Mouse (Mus musculus): Measurements from ENCODE around the gene Hist1h3d. TPM values are rescaled to one million over a fixed set of nuclear protein-coding genes. Genes with fewer than 3 reads are reported as not detected.
A peak's percentile ranks its signal among the peaks of the same experiment; 100 is the strongest.

Gene Hist1h3d
- polyA plus RNA-seq, 1 experiment from 2014 or later, result 1.4 TPM

DNA sequence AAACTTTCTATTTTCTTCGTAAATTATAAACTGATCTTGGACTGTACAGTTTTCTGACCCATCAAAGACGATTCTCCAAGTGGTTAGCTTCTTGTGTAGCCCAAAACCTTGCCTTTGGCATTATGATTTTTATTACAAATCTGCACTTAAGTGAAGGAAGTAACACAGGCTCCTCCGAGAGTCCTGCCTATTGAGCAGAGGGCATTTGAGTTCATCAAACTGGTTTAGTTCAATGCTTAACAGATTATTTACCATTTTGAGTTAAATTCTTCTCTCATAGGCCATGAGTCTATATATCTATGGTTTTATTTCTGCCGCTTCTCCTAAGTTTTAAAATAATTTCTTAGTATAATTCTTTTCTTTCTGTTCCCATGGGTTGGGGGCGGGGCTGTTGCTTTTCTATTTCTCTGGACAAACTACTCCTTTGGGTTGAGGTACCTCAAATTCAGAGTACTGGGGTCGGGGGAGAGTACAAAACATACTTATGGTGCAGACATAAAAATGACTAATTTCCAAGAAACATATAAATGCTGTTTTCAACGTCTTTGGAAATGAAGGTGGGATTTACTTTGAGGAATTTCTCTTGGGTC, 47.4 kb downstream of the Hist1h3d start:
- WGBS, result 26% methylated on average over 7 of the region's 7 CpGs
- H3K4me3 ChIP-seq (ENCODE audit: low read length), result peak overlapping the region; percentile 67
- H3K4me1 ChIP-seq (ENCODE audit: control insufficient read depth, insufficient read depth, low read length), result peaks cover 4% of the 10 kb centered on the region
- no peaks in the 10 kb centered on the region for H3K36me3 ChIP-seq (ENCODE audit: control insufficient read depth, insufficient read depth)
- peak overlapping the region; percentile 47; the same call in 1 of the 2 replicates for H3K27ac ChIP-seq (ENCODE audit: low read length)
- peak overlapping the region; percentile 94 for H3K4me2 ChIP-seq (ENCODE audit: low read depth, low read length)
- no peaks in the 10 kb centered on the region for H3K27me3 ChIP-seq (ENCODE audit: control insufficient read depth, insufficient read depth, low read length)
- H3K9me3 ChIP-seq (replicated peaks; ENCODE audit: control insufficient read depth, low read length), result no peaks in the 10 kb centered on the region
- peak overlapping the region; percentile 64 for H3K9ac ChIP-seq (ENCODE audit: low read length)
- ATAC-seq (replicated peaks; ENCODE audit: extremely low read depth, insufficient read depth, low FRiP score), result no peak

Small RNA genes within 50 kb of the gene (microRNA-seq; reads per million reads assigned to microRNA genes)
- gene Gm44297, result not detected
- gene Gm44359, result not detected
- gene Gm44394, result not detected

Other genes starting within 250 kb of the Hist1h3d start
- 36.5 and 37.8 TPM in 2 replicates for gene Zfp322a, start 206.6 kb upstream of the Hist1h3d start, polyA plus RNA-seq (2015; fragmentation: Nextera tagmentation; extraction: Ambion mirVana)
- 9.2 and 9.4 TPM in 2 replicates for gene Abt1, start 151.9 kb upstream of the Hist1h3d start, polyA plus RNA-seq (2015; fragmentation: Nextera tagmentation; extraction: Ambion mirVana)
- gene Btn1a1, start 109.9 kb upstream of the Hist1h3d start, polyA plus RNA-seq (2015; fragmentation: Nextera tagmentation; extraction: Ambion mirVana), result 0.83 and 1.0 TPM in 2 replicates
- 0.29 and 0.34 TPM in 2 replicates for gene Btn2a2, start 86.9 kb upstream of the Hist1h3d start, polyA plus RNA-seq (2015; fragmentation: Nextera tagmentation; extraction: Ambion mirVana)
- 7.7 and 8.6 TPM in 2 replicates for gene Hist1h4h, start 44.7 kb upstream of the Hist1h3d start, polyA plus RNA-seq (2015; fragmentation: Nextera tagmentation; extraction: Ambion mirVana)
- gene Hist1h2af, start 41.9 kb upstream of the Hist1h3d start, polyA plus RNA-seq (2015; fragmentation: Nextera tagmentation; extraction: Ambion mirVana), result 3.8 and 9.2 TPM in 2 replicates
- 2.0 and 2.2 TPM in 2 replicates for gene Hist1h3g, start 40.3 kb upstream of the Hist1h3d start, polyA plus RNA-seq (2015; fragmentation: Nextera tagmentation; extraction: Ambion mirVana)
- 0.38 and 0.52 TPM in 2 replicates for gene Hist1h2bh, start 32.4 kb upstream of the Hist1h3d start, polyA plus RNA-seq (2015; fragmentation: Nextera tagmentation; extraction: Ambion mirVana)
- gene Hist1h3f, start 31.7 kb upstream of the Hist1h3d start, polyA plus RNA-seq (2015; fragmentation: Nextera tagmentation; extraction: Ambion mirVana), result 0.20 and 0.37 TPM in 2 replicates
- gene Hist1h4f, start 24.1 kb upstream of the Hist1h3d start, polyA plus RNA-seq (2015; fragmentation: Nextera tagmentation; extraction: Ambion mirVana), result 0.53 TPM in 1 of 2 replicates, not detected in the other
- gene Hist1h1d, start 22.5 kb upstream of the Hist1h3d start, polyA plus RNA-seq (2015; fragmentation: Nextera tagmentation; extraction: Ambion mirVana), result 0.21 and 0.37 TPM in 2 replicates
- 1.7 and 2.1 TPM in 2 replicates for gene Hist1h3e, start 13.4 kb upstream of the Hist1h3d start, polyA plus RNA-seq (2015; fragmentation: Nextera tagmentation; extraction: Ambion mirVana)
- 34.0 and 34.2 TPM in 2 replicates for gene Hist1h2ae, start 4.5 kb upstream of the Hist1h3d start, polyA plus RNA-seq (2015; fragmentation: Nextera tagmentation; extraction: Ambion mirVana)
- 4.2 and 5.1 TPM in 2 replicates for gene Hist1h2bg, start 4.4 kb upstream of the Hist1h3d start, polyA plus RNA-seq (2015; fragmentation: Nextera tagmentation; extraction: Ambion mirVana)
- gene Hist1h2bf, start 1.6 kb upstream of the Hist1h3d start, polyA plus RNA-seq (2015; fragmentation: Nextera tagmentation; extraction: Ambion mirVana), result 0.37 and 2.4 TPM in 2 replicates
- 1.2 and 1.8 TPM in 2 replicates for gene Hist1h2ad, start 1.4 kb upstream of the Hist1h3d start, polyA plus RNA-seq (2015; fragmentation: Nextera tagmentation; extraction: Ambion mirVana)
- 48.7 and 49.1 TPM in 2 replicates for gene Hist1h4d, start 5.8 kb downstream of the Hist1h3d start, polyA plus RNA-seq (2015; fragmentation: Nextera tagmentation; extraction: Ambion mirVana)
- 1.9 and 2.0 TPM in 2 replicates for gene Hist1h2be, start 45.4 kb downstream of the Hist1h3d start, polyA plus RNA-seq (2015; fragmentation: Nextera tagmentation; extraction: Ambion mirVana)
- 10.4 and 11.5 TPM in 2 replicates for gene Hist1h1e, start 46.8 kb downstream of the Hist1h3d start, polyA plus RNA-seq (2015; fragmentation: Nextera tagmentation; extraction: Ambion mirVana)
- 0.52 and 0.75 TPM in 2 replicates for gene Hist1h2ac, start 108.2 kb downstream of the Hist1h3d start, polyA plus RNA-seq (2015; fragmentation: Nextera tagmentation; extraction: Ambion mirVana)
- gene Hist1h2bc, start 108.4 kb downstream of the Hist1h3d start, polyA plus RNA-seq (2015; fragmentation: Nextera tagmentation; extraction: Ambion mirVana), result 49.7 and 53.7 TPM in 2 replicates
- not detected in 2 replicates for gene Hist1h1t, start 120.1 kb downstream of the Hist1h3d start, polyA plus RNA-seq (2015; fragmentation: Nextera tagmentation; extraction: Ambion mirVana)
- gene Hist1h4c, start 122.7 kb downstream of the Hist1h3d start, polyA plus RNA-seq (2015; fragmentation: Nextera tagmentation; extraction: Ambion mirVana), result 1.9 and 2.8 TPM in 2 replicates
- gene Hfe, start 135.1 kb downstream of the Hist1h3d start, polyA plus RNA-seq (2015; fragmentation: Nextera tagmentation; extraction: Ambion mirVana), result 11.7 and 14.9 TPM in 2 replicates
- 38.0 and 38.5 TPM in 2 replicates for gene Hist1h1c, start 163.0 kb downstream of the Hist1h3d start, polyA plus RNA-seq (2015; fragmentation: Nextera tagmentation; extraction: Ambion mirVana)
- 3.0 and 3.8 TPM in 2 replicates for gene Hist1h3c, start 169.8 kb downstream of the Hist1h3d start, polyA plus RNA-seq (2015; fragmentation: Nextera tagmentation; extraction: Ambion mirVana)
- 0.98 and 2.2 TPM in 2 replicates for gene Hist1h2bb, start 171.0 kb downstream of the Hist1h3d start, polyA plus RNA-seq (2015; fragmentation: Nextera tagmentation; extraction: Ambion mirVana)
- gene Hist1h2ab, start 175.4 kb downstream of the Hist1h3d start, polyA plus RNA-seq (2015; fragmentation: Nextera tagmentation; extraction: Ambion mirVana), result 17.0 and 20.0 TPM in 2 replicates
- 3.2 and 5.0 TPM in 2 replicates for gene Hist1h3b, start 176.5 kb downstream of the Hist1h3d start, polyA plus RNA-seq (2015; fragmentation: Nextera tagmentation; extraction: Ambion mirVana)
- 1.2 and 1.5 TPM in 2 replicates for gene Hist1h4b, start 181.2 kb downstream of the Hist1h3d start, polyA plus RNA-seq (2015; fragmentation: Nextera tagmentation; extraction: Ambion mirVana)
- gene Hist1h4a, start 185.5 kb downstream of the Hist1h3d start, polyA plus RNA-seq (2015; fragmentation: Nextera tagmentation; extraction: Ambion mirVana), result 0.32 TPM in 1 of 2 replicates, not detected in the other
- 1.5 and 3.4 TPM in 2 replicates for gene Hist1h3a, start 186.6 kb downstream of the Hist1h3d start, polyA plus RNA-seq (2015; fragmentation: Nextera tagmentation; extraction: Ambion mirVana)
- gene Hist1h1a, start 187.9 kb downstream of the Hist1h3d start, polyA plus RNA-seq (2015; fragmentation: Nextera tagmentation; extraction: Ambion mirVana), result 0.79 and 0.97 TPM in 2 replicates
- gene Trim38, start 194.2 kb downstream of the Hist1h3d start, polyA plus RNA-seq (2015; fragmentation: Nextera tagmentation; extraction: Ambion mirVana), result 0.10 TPM in 1 of 2 replicates, not detected in the other
- not detected in 2 replicates for gene Slc17a2, start 231.2 kb downstream of the Hist1h3d start, polyA plus RNA-seq (2015; fragmentation: Nextera tagmentation; extraction: Ambion mirVana)

Data from heart, embryonic 16.5 days (tissue).